Mouse (Mus musculus) stomach, postnatal 0 days (tissue): ENCODE results near the gene Ermp1. TPM values are rescaled to one million over a fixed set of nuclear protein-coding genes. Genes with fewer than 3 reads are reported as not detected.

Experiments
- ATAC-seq: fragments of 200-750 bp; cut with Nextera tagmentation; 2 replicates; pipeline ENCODE4 v1.8.0; 2017; ENCODE audit not compliant: low FRiP score, low TSS enrichment
- DNase-seq: peaks from one replicate; pipeline ENCODE4 v3.0.0-alpha.2; 2016; ENCODE audit warnings: low spot score
- H3K27ac ChIP-seq: fragments of 300-500 bp; sonication (generic); replicated peaks from 2 replicates; pipeline ENCODE4 v1.5.1; 2014; ENCODE audit warnings: mild to moderate bottlenecking, control low read depth
- H3K27me3 ChIP-seq: fragments of 300-500 bp; sonication (generic); 2 replicates; pipeline ENCODE4 v1.6.1; 2014; ENCODE audit warnings: low read length; ENCODE audit not compliant: control insufficient read depth, insufficient read depth
- H3K36me3 ChIP-seq: fragments of 300-500 bp; sonication (generic); 2 replicates; pipeline ENCODE4 v1.6.1; 2014; ENCODE audit warnings: low read length, mixed read lengths; ENCODE audit not compliant: control insufficient read depth, insufficient read depth
- H3K4me1 ChIP-seq: fragments of 300-500 bp; sonication (generic); replicated peaks from 2 replicates; pipeline ENCODE4 v1.6.1; 2014; ENCODE audit warnings: antibody characterized with exemption; ENCODE audit not compliant: control insufficient read depth, insufficient read depth
- H3K4me2 ChIP-seq: fragments of 300-500 bp; sonication (generic); replicated peaks from 2 replicates; pipeline ENCODE4 v1.6.1; 2014; ENCODE audit warnings: low read depth, mild to moderate bottlenecking, control low read depth, moderate library complexity
- H3K4me3 ChIP-seq: fragments of 300-500 bp; sonication (generic); 2 replicates; pipeline ENCODE4 v1.5.1; 2014; ENCODE audit warnings: low read depth, low read length, control low read depth
- H3K9ac ChIP-seq: fragments of 300-500 bp; sonication (generic); 2 replicates; pipeline ENCODE4 v1.6.1; 2014; ENCODE audit warnings: mild to moderate bottlenecking, low read length, control low read depth, mixed read lengths
- H3K9me3 ChIP-seq: fragments of 300-500 bp; sonication (generic); 2 replicates; pipeline ENCODE4 v1.6.1; 2016; ENCODE audit warnings: low read length; ENCODE audit not compliant: control insufficient read depth
- CTCF ChIP-seq: IDR thresholded peaks from 2 replicates; pipeline ENCODE4 v1.5.1; 2016; ENCODE audit warnings: antibody characterized with exemption, low read depth, mild to moderate bottlenecking, moderate library complexity
- EP300 ChIP-seq: optimal IDR thresholded peaks from 2 replicates; pipeline ENCODE3; 2016; ENCODE audit warnings: antibody characterized with exemption
- WGBS: fragments of 180-500 bp; shearing (Covaris S2); extraction: QIAGEN DNeasy Blood & Tissue Kit; methylation state at CpG from one replicate; pipeline ENCODE4 v1.1.7; 2014; 5-methylcytosine and 5-hydroxymethylcytosine counted together
- polyA plus RNA-seq: library from polyadenylated mRNA; unstranded; fragments of >200 nt; fragmentation: Nextera tagmentation; extraction: Ambion mirVana; gene quantifications from 2 replicates; pipeline ENCODE4 v1.2.1, GENCODE M21; 2015

Ermp1 gene
- polyA plus RNA-seq, 1 experiment from 2014 or later: 19.9 TPM

- DNase-seq (no peak), ATAC-seq (no peak)
- Histone ChIP-seq H3K9me3 (no peaks in the 10 kb centered on the region), H3K27ac (no peak overlapping the region), H3K9ac (no peak overlapping the region), H3K4me2 (no peak overlapping the region), H3K27me3 (no peaks in the 10 kb centered on the region), H3K4me3 (no peak overlapping the region), H3K4me1 (no peaks in the 10 kb centered on the region), H3K36me3 (peaks cover 10% of the 10 kb centered on the region; the same call in 1 of the 2 replicates)
- 80% methylated on average over 6 of the region's 6 CpGs for WGBS
- no peak for TF ChIP-seq CTCF
- no peak for TF ChIP-seq EP300
These were observed 64.5 kb downstream of the Ermp1 start for GRCm38 (mm10) chr19:29583734-29584133.

- Histone ChIP-seq H3K27me3 (no peaks in the 10 kb centered on the region), H3K4me1 (no peaks in the 10 kb centered on the region), H3K36me3 (peaks cover 6% of the 10 kb centered on the region; the same call in 1 of the 2 replicates), H3K9me3 (no peaks in the 10 kb centered on the region), H3K9ac (no peak overlapping the region), H3K27ac (no peak overlapping the region), H3K4me2 (no peak overlapping the region), H3K4me3 (no peak overlapping the region)
- TF ChIP-seq EP300: no peak
- no peak for TF ChIP-seq CTCF
- WGBS: 83% methylated on average over 2 of the region's 2 CpGs
- DNase-seq: no peak
- ATAC-seq: no peak
These were observed 65.8 kb downstream of the Ermp1 start for GRCm38 (mm10) chr19:29582439-29582838.

- no peaks in the 10 kb centered on the region for H3K27me3 ChIP-seq
- no peak overlapping the region for H3K4me2 ChIP-seq
- WGBS: 76% methylated on average over 1 of the region's 1 CpGs
- TF ChIP-seq EP300 (no peak), CTCF (no peak)
- H3K36me3 ChIP-seq: 0 out of 2 replicates have a peak, but pooled peaks cover 3% of the 10 kb centered on the region
- no peak overlapping the region for H3K27ac ChIP-seq
- ATAC-seq: no peak
- H3K4me1 ChIP-seq: no peaks in the 10 kb centered on the region
- no peak overlapping the region for H3K9ac ChIP-seq
- H3K4me3 ChIP-seq: no peak overlapping the region
- no peaks in the 10 kb centered on the region for H3K9me3 ChIP-seq
- DNase-seq: no peak
These were observed 81.7 kb downstream of the Ermp1 start for GRCm38 (mm10) chr19:29566512-29566911.

- DNase-seq (peak; percentile 59), ATAC-seq (peak; percentile 80)
- H3K4me3 ChIP-seq: no peak overlapping the region
- no peaks in the 10 kb centered on the region for H3K4me1 ChIP-seq
- no peak overlapping the region for H3K9ac ChIP-seq
- H3K9me3 ChIP-seq: no peaks in the 10 kb centered on the region
- no peak overlapping the region for H3K4me2 ChIP-seq
- 60% methylated on average over 7 of the region's 7 CpGs for WGBS
- H3K36me3 ChIP-seq: no peaks in the 10 kb centered on the region
- H3K27ac ChIP-seq: no peak overlapping the region; the same call in 1 of the 2 replicates
- H3K27me3 ChIP-seq: no peaks in the 10 kb centered on the region
- TF ChIP-seq EP300: no peak
- TF ChIP-seq CTCF: peak; percentile 95
These were observed 84.9 kb downstream of the Ermp1 start for GRCm38 (mm10) chr19:29563258-29563779.

- H3K4me2 ChIP-seq: no peak overlapping the region
- DNase-seq (no peak), ATAC-seq (peak; percentile 70)
- 0 out of 2 replicates have a peak, but pooled peaks have one; percentile 11 for TF ChIP-seq CTCF
- TF ChIP-seq EP300: no peak
- H3K27ac ChIP-seq: 0 out of 2 replicates have a peak overlapping the region, but pooled peaks have one; percentile 13
- H3K36me3 ChIP-seq: no peaks in the 10 kb centered on the region
- WGBS: 38% methylated on average over 3 of the region's 3 CpGs
- H3K9me3 ChIP-seq: no peaks in the 10 kb centered on the region
- H3K4me3 ChIP-seq: no peak overlapping the region
- no peaks in the 10 kb centered on the region for H3K27me3 ChIP-seq
- no peaks in the 10 kb centered on the region for H3K4me1 ChIP-seq
- H3K9ac ChIP-seq: no peak overlapping the region
These were observed 85.6 kb downstream of the Ermp1 start for GRCm38 (mm10) chr19:29562603-29563002.

- no peak for DNase-seq
- WGBS: 57% methylated on average over 4 of the region's 4 CpGs
- no peaks in the 10 kb centered on the region for H3K9me3 ChIP-seq
These were observed 86.0 kb downstream of the Ermp1 start for GRCm38 (mm10) chr19:29562166-29562565.

More at GRCm38 (mm10) chr19:29562166-29562565, 86.0 kb downstream of the Ermp1 start:
- no peak overlapping the region for H3K4me3 ChIP-seq
- TF ChIP-seq CTCF: no peak
- no peaks in the 10 kb centered on the region for H3K4me1 ChIP-seq
- peak; percentile 51; the same call in 1 of the 2 replicates for ATAC-seq
- H3K4me2 ChIP-seq: no peak overlapping the region
- H3K27ac ChIP-seq: no peak overlapping the region
- no peaks in the 10 kb centered on the region for H3K36me3 ChIP-seq
- no peak overlapping the region for H3K9ac ChIP-seq
- no peaks in the 10 kb centered on the region for H3K27me3 ChIP-seq

Other genes starting within 250 kb of the Ermp1 start
- gene Pdcd1lg2, start 237.5 kb downstream of the Ermp1 start, polyA plus RNA-seq: 0.05 and 0.06 TPM in 2 replicates
- 7.4 and 7.6 TPM in 2 replicates for gene Ric1, start 126.1 kb downstream of the Ermp1 start, polyA plus RNA-seq
- not detected in 2 replicates for gene Mlana, start 49.4 kb upstream of the Ermp1 start, polyA plus RNA-seq
- 2.8 and 3.0 TPM in 2 replicates for gene 9930021J03Rik, start 157.6 kb upstream of the Ermp1 start, polyA plus RNA-seq
- gene Ranbp6, start 164.6 kb upstream of the Ermp1 start, polyA plus RNA-seq: 7.4 and 7.8 TPM in 2 replicates